Mouse (Mus musculus) T-helper 1 cell (primary cell): ENCODE data around the gene Cfap99.

ENCODE experiments used
- in situ Hi-C: fragments of 300-600 bp; cut with MboI, MseI; formaldehyde crosslinking; loops from one replicate; pipeline ENCODE4 v1.15.1; 2025; ENCODE audit warnings: high pct_unique_total_duplicates

Cfap99 gene

GRCm38 (mm10) chr5:34276746-34277145 is 11.7 kb upstream of the Cfap99 start:
- in situ Hi-C loops, result loop anchor here (5.0 kb wide), 1 partner anchor 46 kb away; no protein-coding TSS in a partner anchor

DNA sequence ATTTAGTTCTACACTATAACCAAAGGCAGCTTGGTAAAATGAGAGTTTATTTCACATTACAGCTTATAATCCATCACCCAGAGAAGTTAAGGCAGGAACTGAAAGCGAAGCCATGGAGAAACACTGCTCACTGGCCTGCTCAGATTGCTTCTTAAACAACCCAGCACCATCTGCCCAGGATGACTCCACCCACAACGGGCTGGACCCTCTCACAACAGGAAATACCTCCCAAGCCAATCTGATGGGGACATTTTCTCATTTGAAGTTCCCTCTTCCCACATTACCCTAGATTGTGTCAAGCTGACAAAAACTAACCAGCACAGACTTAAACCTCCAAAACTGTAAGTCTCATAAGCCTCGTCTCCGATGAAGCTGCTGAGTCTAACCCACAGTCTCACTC is 10.3 kb upstream of the Cfap99 start:
- in situ Hi-C loops, result loop anchor here (5.0 kb wide), 1 partner anchor 44 kb away; no protein-coding TSS in a partner anchor

- in situ Hi-C loops, result loop anchor here (5.0 kb wide), 1 partner anchor 43 kb away; no protein-coding TSS in a partner anchor
Measured at GRCm38 (mm10) chr5:34279214-34279613, 9.2 kb upstream of the Cfap99 start.

DNA sequence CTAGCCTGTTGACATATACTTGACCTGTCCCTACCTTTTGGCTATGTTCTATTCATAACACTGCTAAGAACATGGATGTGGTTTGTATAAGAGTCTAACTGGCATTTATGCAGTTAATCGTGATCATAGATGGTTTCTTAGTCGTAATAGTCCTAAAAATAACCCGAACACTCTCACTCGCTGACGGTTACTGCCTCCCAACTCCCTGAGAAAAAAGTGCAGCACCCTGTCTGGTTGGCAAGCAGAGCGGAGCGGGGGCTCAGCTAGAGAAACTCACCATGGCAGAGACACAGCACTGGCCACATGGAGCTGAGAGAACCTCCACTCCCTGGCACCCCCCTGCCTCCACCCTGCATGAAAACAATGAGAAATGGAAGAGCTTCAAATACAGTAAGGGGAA is 7.4 kb upstream of the Cfap99 start:
- in situ Hi-C loops, result no loop called here

GRCm38 (mm10) chr5:34283355-34283754 is 5.0 kb upstream of the Cfap99 start:
- in situ Hi-C loops, result no loop called here

GRCm38 (mm10) chr5:34284156-34284750 is 4.1 kb upstream of the Cfap99 start:
- in situ Hi-C loops, result no loop called here

DNA sequence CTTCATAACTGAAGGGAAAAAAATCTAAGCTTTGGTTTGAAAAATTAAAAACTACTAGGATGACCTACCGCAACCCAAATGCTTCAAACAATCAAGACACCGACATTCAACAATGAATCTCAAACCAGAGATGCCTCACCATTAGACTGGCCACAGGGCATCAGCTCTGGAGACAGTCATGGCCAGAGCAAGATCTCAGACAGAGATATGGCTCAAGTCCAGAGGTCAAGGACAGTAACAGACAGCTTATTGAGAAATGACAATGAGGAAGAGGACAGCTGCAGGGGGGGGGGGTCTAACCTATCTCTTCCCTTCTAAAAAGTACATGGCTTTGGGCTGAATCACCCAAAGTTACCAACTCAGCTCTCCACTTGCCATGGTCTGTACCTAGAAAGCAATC is 3.1 kb upstream of the Cfap99 start:
- in situ Hi-C loops, result no loop called here

DNA sequence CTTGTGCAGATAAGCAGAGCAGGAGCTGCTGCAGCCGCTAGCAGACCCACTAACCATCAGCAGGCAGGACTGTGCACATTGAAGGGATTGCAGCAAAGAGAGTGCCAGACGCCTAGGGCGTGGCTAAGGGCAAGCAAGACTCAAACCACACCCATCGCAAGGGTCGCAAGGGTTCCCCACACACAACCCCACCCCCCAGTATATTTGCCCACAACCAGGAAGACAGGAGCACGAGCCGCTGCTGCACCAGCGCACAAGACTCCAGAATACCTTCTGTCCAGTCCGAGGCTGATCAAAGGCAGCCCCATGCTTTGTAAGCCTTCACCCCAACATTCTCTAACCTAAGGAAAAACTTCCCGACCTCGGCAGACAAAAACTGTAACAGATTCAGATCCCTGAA is 1.9 kb upstream of the Cfap99 start:
- in situ Hi-C loops, result no loop called here

DNA sequence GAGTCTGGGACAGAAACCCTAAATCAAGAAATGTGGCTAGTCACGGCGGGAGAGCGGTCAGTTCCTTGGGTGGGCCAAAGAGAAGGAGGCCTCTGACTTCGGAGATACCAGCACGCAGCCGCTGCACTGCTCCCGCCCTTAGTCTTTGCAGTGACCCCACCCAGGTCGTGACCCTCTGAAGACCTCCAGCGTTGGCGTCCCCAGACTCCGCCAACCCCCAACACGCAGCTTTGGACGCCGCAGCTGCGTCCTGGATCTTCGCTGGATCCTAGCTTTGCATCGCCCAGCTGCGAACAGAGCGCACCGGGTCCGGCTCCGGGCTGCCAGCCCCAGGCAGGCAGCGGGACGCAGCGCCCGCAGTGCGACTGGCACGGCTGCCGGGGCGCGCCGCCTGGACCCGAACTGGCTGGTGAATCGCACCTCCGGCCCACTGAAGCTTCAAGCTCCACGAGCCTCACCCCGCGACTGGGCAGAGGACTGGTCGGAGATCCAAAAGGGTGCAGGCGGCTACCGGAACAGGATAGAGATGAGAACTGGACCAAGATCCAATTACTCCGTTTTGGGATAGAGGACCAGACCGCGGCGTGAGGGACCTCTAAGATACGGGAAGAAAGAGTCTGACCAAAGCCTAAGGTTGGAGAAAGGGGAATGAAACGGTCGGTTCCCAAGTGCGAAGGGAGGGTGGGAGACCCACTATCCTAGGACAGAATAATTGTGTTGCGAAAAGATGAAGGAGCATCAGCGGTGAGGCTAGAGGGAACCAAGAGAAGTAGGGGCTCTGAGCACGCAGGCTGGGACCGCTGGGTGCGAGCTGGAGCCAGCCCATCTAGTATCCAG is 1.2 kb upstream of the Cfap99 start:
- in situ Hi-C loops, result no loop called here

- in situ Hi-C loops, result no loop called here
Measured at GRCm38 (mm10) chr5:34287838-34288145, 608 bp upstream of the Cfap99 start.

GRCm38 (mm10) chr5:34289286-34289685 is 886 bp downstream of the Cfap99 start:
- in situ Hi-C loops, result no loop called here

DNA sequence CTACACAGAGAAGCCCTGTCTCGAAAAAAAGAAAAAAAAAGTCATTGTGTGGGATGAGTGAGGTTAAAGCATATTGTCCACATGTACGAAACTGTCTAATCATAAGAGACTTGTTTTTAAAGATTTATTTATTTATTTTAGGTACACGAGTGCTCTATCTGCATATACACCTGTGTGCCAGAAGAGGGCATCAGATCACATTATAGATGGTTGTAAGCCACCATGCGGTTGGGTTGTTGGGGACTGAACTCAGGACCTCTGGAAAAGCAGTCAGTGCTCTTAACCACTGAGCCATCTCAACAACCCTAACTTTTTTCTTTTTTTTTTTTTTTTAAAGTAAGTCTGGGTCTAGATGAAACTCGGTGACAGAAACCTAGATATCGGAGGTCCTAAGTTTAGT is 5.0 kb downstream of the Cfap99 start:
- in situ Hi-C loops, result no loop called here

GRCm38 (mm10) chr5:34294696-34295095 is 6.3 kb downstream of the Cfap99 start:
- in situ Hi-C loops, result no loop called here

DNA sequence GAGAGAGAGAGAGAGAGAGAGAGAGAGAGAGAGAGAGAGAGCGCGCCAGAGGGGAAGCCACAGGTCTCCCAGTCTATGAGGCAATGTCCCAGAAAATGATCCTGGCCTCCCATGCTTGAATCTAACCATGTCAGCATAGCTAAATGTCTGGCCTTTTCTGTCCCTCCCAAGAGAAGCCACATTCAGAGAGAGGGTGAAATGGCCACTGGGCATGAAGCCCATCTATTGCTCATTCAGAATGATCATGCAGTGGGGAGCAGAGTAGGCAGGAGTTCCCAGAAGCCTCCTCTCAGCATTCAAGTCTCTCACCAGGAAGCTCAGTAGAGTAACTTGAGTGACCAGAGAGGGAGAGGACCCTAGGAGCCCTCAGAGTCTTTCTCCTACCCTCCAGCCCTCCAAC is 6.7 kb downstream of the Cfap99 start:
- in situ Hi-C loops, result no loop called here

GRCm38 (mm10) chr5:34298061-34298460 is 9.7 kb downstream of the Cfap99 start:
- in situ Hi-C loops, result no loop called here

- in situ Hi-C loops, result no loop called here
Measured at GRCm38 (mm10) chr5:34298937-34299535, 10.6 kb downstream of the Cfap99 start.

DNA sequence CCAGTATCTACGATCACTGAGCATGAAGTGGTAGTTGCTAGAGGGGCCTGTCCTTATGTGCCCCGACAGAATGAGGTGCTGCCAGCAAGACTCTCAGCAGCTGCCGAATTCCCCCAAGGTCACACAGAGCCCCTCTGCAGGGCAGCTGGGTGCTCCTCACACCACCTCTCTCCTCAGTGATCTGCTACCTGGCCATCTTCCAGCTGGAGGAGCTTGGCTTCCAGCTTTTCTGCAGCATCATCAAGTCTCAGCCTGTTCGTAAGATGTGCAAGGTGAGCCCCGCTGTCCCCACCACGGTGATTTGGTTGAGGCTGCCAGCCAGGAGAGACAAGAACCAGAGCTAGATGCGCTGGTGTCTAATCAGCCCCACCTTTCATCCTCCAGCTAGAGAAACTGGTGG is 14.0 kb downstream of the Cfap99 start:
- in situ Hi-C loops, result no loop called here

DNA sequence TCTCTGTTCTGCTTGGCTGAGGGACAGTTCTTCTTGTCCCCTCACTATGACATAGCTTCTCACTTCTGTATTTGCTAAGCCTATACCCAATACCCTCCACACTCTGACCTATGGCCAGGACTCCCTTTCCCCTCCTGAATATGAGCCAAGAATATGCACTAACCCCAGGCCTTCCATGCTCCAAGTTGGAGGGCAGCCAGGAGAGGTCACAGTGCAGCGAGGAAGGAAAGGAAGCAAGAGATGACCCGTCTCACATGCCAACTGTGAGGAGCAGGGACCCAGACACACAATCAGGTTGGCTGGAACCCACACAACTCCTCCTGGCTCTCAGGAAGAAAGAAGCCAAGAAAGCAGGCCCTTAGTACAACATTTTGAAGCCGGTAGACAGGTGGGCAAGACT is 20.6 kb downstream of the Cfap99 start:
- in situ Hi-C loops, result no loop called here

DNA sequence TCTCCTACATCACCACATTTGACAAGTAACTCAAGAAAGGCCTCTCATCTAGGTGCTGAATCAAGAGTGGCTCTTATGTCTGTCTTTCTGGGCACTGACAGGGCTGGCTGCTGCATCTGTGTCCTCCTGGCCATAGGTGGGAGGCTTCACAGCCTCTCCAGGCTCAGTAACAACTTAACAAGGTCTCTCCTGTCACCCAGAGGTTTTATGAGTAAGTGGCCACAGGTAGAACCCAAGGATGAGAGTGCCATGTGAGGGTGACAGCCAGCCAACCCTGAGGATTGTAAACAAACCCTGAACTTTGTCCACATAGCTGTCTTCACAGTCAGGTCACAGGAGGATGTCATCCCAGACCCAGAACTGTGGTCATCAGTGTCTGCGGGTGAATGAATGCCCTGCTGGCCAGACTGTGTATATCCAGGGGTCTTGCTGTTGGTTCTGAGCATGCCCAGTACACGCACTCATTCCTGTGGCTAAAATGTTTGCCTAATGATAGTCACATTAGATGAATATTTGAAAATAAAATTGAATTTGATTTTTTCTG is 31.2 kb downstream of the Cfap99 start:
- in situ Hi-C loops, result loop anchor here (5.0 to 10.0 kb wide), 2 partner anchors 42 to 785 kb away; no protein-coding TSS in a partner anchor

DNA sequence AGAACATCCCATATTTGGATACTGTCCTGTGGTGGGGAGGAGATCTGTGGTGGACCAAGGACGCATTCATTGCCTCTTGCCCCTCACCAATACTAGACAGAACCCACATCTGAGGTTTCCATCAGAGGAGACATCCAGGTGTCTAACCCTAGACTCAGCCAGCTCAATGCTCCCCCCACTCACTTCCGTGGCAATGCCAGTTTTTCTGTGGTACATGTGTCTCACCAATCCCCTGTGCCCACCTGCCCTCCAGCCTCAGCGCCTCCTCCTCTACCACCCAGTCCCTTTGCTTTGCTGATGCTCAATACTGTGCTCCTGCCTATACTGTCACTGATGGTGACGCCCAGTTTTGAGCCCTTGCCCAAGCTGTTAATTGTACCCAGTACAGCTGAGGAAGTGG is 32.8 kb downstream of the Cfap99 start:
- in situ Hi-C loops, result loop anchor here (5.0 to 10.0 kb wide), 2 partner anchors 44 to 786 kb away; no protein-coding TSS in a partner anchor

- in situ Hi-C loops, result loop anchor here (10.0 kb wide), 1 partner anchor 790 kb away; no protein-coding TSS in a partner anchor
Measured at GRCm38 (mm10) chr5:34325286-34325685, 36.9 kb downstream of the Cfap99 start.

GRCm38 (mm10) chr5:34326249-34326691 is 37.9 kb downstream of the Cfap99 start:
- in situ Hi-C loops, result loop anchor here (10.0 kb wide), 1 partner anchor 791 kb away; no protein-coding TSS in a partner anchor
